In genomic region chr5:108718051-108718450, GRCm38 (mm10) we compare ENCODE assay signal across 16 mouse cellular contexts. TPM values are rescaled to one million over a fixed set of nuclear protein-coding genes. Genes with fewer than 3 reads are reported as not detected.
DNase-seq lines count a peak whose midpoint lies in the region; ATAC-seq lines count a peak whose summit lies in the region.
"Had no signal": no experiment of that assay in that cellular context is flagged by ENCODE, and none has a peak within 500 bp of the region (broad histone marks: within the 10 kb centered on the region; RNA-seq: fewer than 3 reads in every experiment).

No protein-coding gene starts in this region.

- H3K9ac ChIP-seq in forebrain, embryonic 11.5 days (ENCODE audit: low read length): no peak overlapping the region
- H3K9ac ChIP-seq in forebrain, embryonic 14.5 days (ENCODE audit: low read length): no peak overlapping the region
- H3K9ac ChIP-seq in embryonic facial prominence, embryonic 13.5 days: 0 out of 2 replicates have a peak overlapping the region, but pooled peaks have one; percentile 16
- no peak overlapping the region for H3K9ac ChIP-seq in limb, embryonic 13.5 days

- ATAC-seq in forebrain, embryonic 11.5 days (replicated peaks; ENCODE audit: low FRiP score): no peak
- no peak for ATAC-seq in forebrain, embryonic 14.5 days
- no peak for ATAC-seq in embryonic facial prominence, embryonic 13.5 days (ENCODE audit: insufficient number of reproducible peaks, insufficient read depth, low FRiP score, low TSS enrichment, low read depth)
- ATAC-seq in limb, embryonic 13.5 days (ENCODE audit: low FRiP score, low read depth): no peak
- ATAC-seq in inflammation-experienced regulatory T-cells, adult 6 months: no peak
- ATAC-seq: midbrain, embryonic 16.5 days had no signal

- no peaks in the 10 kb centered on the region for H3K9me3 ChIP-seq in forebrain, embryonic 11.5 days (ENCODE audit: control insufficient read depth, low read length)
- H3K9me3 ChIP-seq in forebrain, embryonic 14.5 days (replicated peaks; ENCODE audit: control insufficient read depth, low read length): no peaks in the 10 kb centered on the region
- no peaks in the 10 kb centered on the region for H3K9me3 ChIP-seq in embryonic facial prominence, embryonic 13.5 days
- no peaks in the 10 kb centered on the region for H3K9me3 ChIP-seq in limb, embryonic 13.5 days

- intact Hi-C loops in left cerebral cortex, postnatal 4 days (cut with DNase I): no loop called here
- intact Hi-C loops in left cerebral cortex, postnatal 14 days (cut with DNase I): no loop called here

- H3K4me2 ChIP-seq in forebrain, embryonic 11.5 days (ENCODE audit: low read depth, low read length, severe bottlenecking): no peak overlapping the region
- no peak overlapping the region for H3K4me2 ChIP-seq in forebrain, embryonic 14.5 days (ENCODE audit: low read length)
- H3K4me2 ChIP-seq in embryonic facial prominence, embryonic 13.5 days: no peak overlapping the region
- no peak overlapping the region for H3K4me2 ChIP-seq in limb, embryonic 13.5 days (replicated peaks)
- H3K4me2 ChIP-seq: liver, embryonic 11.5 days had no signal

- no peaks in the 10 kb centered on the region for H3K27me3 ChIP-seq in forebrain, embryonic 11.5 days (ENCODE audit: control insufficient read depth, insufficient read depth, low read length)
- H3K27me3 ChIP-seq in forebrain, embryonic 14.5 days (replicated peaks; ENCODE audit: control insufficient read depth, insufficient read depth, low read length): no peaks in the 10 kb centered on the region
- no peaks in the 10 kb centered on the region for H3K27me3 ChIP-seq in embryonic facial prominence, embryonic 13.5 days
- no peaks in the 10 kb centered on the region for H3K27me3 ChIP-seq in limb, embryonic 13.5 days

- H3K27ac ChIP-seq in forebrain, embryonic 11.5 days (ENCODE audit: low read depth, low read length): no peak overlapping the region
- H3K27ac ChIP-seq in forebrain, embryonic 14.5 days (ENCODE audit: low read depth, low read length): no peak overlapping the region
- peak overlapping the region; percentile 55 for H3K27ac ChIP-seq in embryonic facial prominence, embryonic 13.5 days
- peak overlapping the region; percentile 70; the same call in 1 of the 2 replicates for H3K27ac ChIP-seq in limb, embryonic 13.5 days

- H3K4me3 ChIP-seq in forebrain, embryonic 11.5 days (ENCODE audit: low read depth, low read length): no peak overlapping the region
- no peak overlapping the region for H3K4me3 ChIP-seq in forebrain, embryonic 14.5 days (ENCODE audit: low read depth, low read length)
- no peak overlapping the region for H3K4me3 ChIP-seq in embryonic facial prominence, embryonic 13.5 days
- H3K4me3 ChIP-seq in limb, embryonic 13.5 days: no peak overlapping the region

- 49% methylated on average over 4 of the region's 4 CpGs for WGBS in forebrain, embryonic 11.5 days
- WGBS in forebrain, embryonic 14.5 days: 42% methylated on average over 4 of the region's 4 CpGs
- 26% methylated on average over 4 of the region's 4 CpGs for WGBS in embryonic facial prominence, embryonic 13.5 days
- 36% methylated on average over 4 of the region's 4 CpGs for WGBS in limb, embryonic 13.5 days

- H3K4me1 ChIP-seq in forebrain, embryonic 11.5 days (replicated peaks; ENCODE audit: control insufficient read depth, insufficient read depth, low read length): peaks cover 2% of the 10 kb centered on the region; the same call in 1 of the 2 replicates
- no peaks in the 10 kb centered on the region; the same call in 1 of the 2 replicates for H3K4me1 ChIP-seq in forebrain, embryonic 14.5 days (ENCODE audit: control insufficient read depth, insufficient read depth, low read length)
- peaks cover 31% of the 10 kb centered on the region for H3K4me1 ChIP-seq in embryonic facial prominence, embryonic 13.5 days
- H3K4me1 ChIP-seq in limb, embryonic 13.5 days: peaks cover 48% of the 10 kb centered on the region

- DNase-seq in forebrain, embryonic 11.5 days (ENCODE audit: low spot score): peak; percentile 46
- DNase-seq in forebrain, embryonic 14.5 days (ENCODE audit: low spot score): no peak
- peak; percentile 70 for DNase-seq in left cerebral cortex, postnatal 4 days
- DNase-seq in left cerebral cortex, postnatal 14 days (ENCODE audit: low spot score in 2 of 2): no peak
- DNase-seq in adrenal gland, postnatal 4 days (ENCODE audit: low spot score in 2 of 2): no peak
- DNase-seq: gastrocnemius, postnatal 14 days; kidney, adult 18-20 months; lung, postnatal 14 days had no signal

- H3K36me3 ChIP-seq in forebrain, embryonic 11.5 days (ENCODE audit: control insufficient read depth, insufficient read depth, low read length): no peaks in the 10 kb centered on the region
- H3K36me3 ChIP-seq in forebrain, embryonic 14.5 days (ENCODE audit: control insufficient read depth, insufficient read depth, low read length): no peaks in the 10 kb centered on the region
- H3K36me3 ChIP-seq in embryonic facial prominence, embryonic 13.5 days: no peaks in the 10 kb centered on the region
- no peaks in the 10 kb centered on the region for H3K36me3 ChIP-seq in limb, embryonic 13.5 days

RNA-seq across cellular contexts. Expression of gene Fgfrl1, which starts 25.9 kb away (rescaled TPM):
- 22.0 and 24.5 TPM in 2 replicates for polyA plus RNA-seq in forebrain, embryonic 11.5 days (2014; fragmentation: Nextera tagmentation; extraction: Ambion mirVana)
- 4.3 and 4.7 TPM in 2 replicates for polyA plus RNA-seq in forebrain, embryonic 14.5 days (2014; fragmentation: Nextera tagmentation; extraction: Ambion mirVana)
- total RNA-seq in left cerebral cortex, postnatal 4 days (2021): 10 to 100 TPM; 17.3 to 17.6 TPM
- total RNA-seq in left cerebral cortex, postnatal 14 days (2021): 10 to 100 TPM; 14.4 to 20.7 TPM
- 14.4 and 26.7 TPM in 2 replicates for polyA plus RNA-seq in embryonic facial prominence, embryonic 13.5 days (2015; fragmentation: Nextera tagmentation; extraction: Ambion mirVana)
- polyA plus RNA-seq in limb, embryonic 13.5 days (2015; fragmentation: Nextera tagmentation; extraction: Ambion mirVana): 44.8 and 52.4 TPM in 2 replicates
- total RNA-seq in adrenal gland, postnatal 4 days (2021): 10 to 100 TPM; 42.7 to 49.6 TPM
- under 1 TPM in 1 of 3 experiments, not detected in 2; 0.32 TPM for polyA plus RNA-seq in inflammation-experienced regulatory T-cells, adult 6 months (2017; shearing (Covaris generic))

RNA-seq across cellular contexts. Expression of gene Slc26a1, which starts 42.7 kb away (rescaled TPM):
- 1.1 and 1.5 TPM in 2 replicates for polyA plus RNA-seq in forebrain, embryonic 11.5 days (2014; fragmentation: Nextera tagmentation; extraction: Ambion mirVana)
- polyA plus RNA-seq in forebrain, embryonic 14.5 days (2014; fragmentation: Nextera tagmentation; extraction: Ambion mirVana): 2.1 and 2.2 TPM in 2 replicates
- total RNA-seq in left cerebral cortex, postnatal 4 days (2021): 1 to 10 TPM; 3.8 to 4.2 TPM
- 1 to 10 TPM; 1.3 to 2.6 TPM for total RNA-seq in left cerebral cortex, postnatal 14 days (2021)
- polyA plus RNA-seq in embryonic facial prominence, embryonic 13.5 days (2015; fragmentation: Nextera tagmentation; extraction: Ambion mirVana): 1.1 and 1.3 TPM in 2 replicates
- polyA plus RNA-seq in limb, embryonic 13.5 days (2015; fragmentation: Nextera tagmentation; extraction: Ambion mirVana): 1.5 and 1.8 TPM in 2 replicates
- 1 to 10 TPM; 3.2 to 8.1 TPM for total RNA-seq in adrenal gland, postnatal 4 days (2021)
- polyA plus RNA-seq in inflammation-experienced regulatory T-cells, adult 6 months (2017; shearing (Covaris generic)): under 1 TPM in 2 of 3 experiments, not detected in 1; 0.16 to 0.78 TPM
- total RNA-seq: gastrocnemius, postnatal 14 days had no signal

RNA-seq across cellular contexts. Expression of gene Dgkq, which starts 48.6 kb away (rescaled TPM):
- 13.6 and 13.9 TPM in 2 replicates for polyA plus RNA-seq in forebrain, embryonic 11.5 days (2014; fragmentation: Nextera tagmentation; extraction: Ambion mirVana)
- polyA plus RNA-seq in forebrain, embryonic 14.5 days (2014; fragmentation: Nextera tagmentation; extraction: Ambion mirVana): 9.1 and 15.6 TPM in 2 replicates
- 10 to 100 TPM; 55.4 to 68.1 TPM for total RNA-seq in left cerebral cortex, postnatal 4 days (2021)
- total RNA-seq in left cerebral cortex, postnatal 14 days (2021): 10 to 100 TPM; 51.4 to 53.5 TPM
- 14.3 and 18.8 TPM in 2 replicates for polyA plus RNA-seq in embryonic facial prominence, embryonic 13.5 days (2015; fragmentation: Nextera tagmentation; extraction: Ambion mirVana)
- polyA plus RNA-seq in limb, embryonic 13.5 days (2015; fragmentation: Nextera tagmentation; extraction: Ambion mirVana): 15.9 and 16.8 TPM in 2 replicates
- 10 to 100 TPM; 26.2 to 29.4 TPM for total RNA-seq in adrenal gland, postnatal 4 days (2021)
- 1 to 10 TPM; 2.1 to 7.7 (median 4.7) TPM for polyA plus RNA-seq in inflammation-experienced regulatory T-cells, adult 6 months (2017; shearing (Covaris generic))

RNA-seq across cellular contexts. Expression of gene Rnf212, which starts 56.7 kb away (rescaled TPM):
- polyA plus RNA-seq in forebrain, embryonic 11.5 days (2014; fragmentation: Nextera tagmentation; extraction: Ambion mirVana): 0.95 and 2.2 TPM in 2 replicates
- polyA plus RNA-seq in forebrain, embryonic 14.5 days (2014; fragmentation: Nextera tagmentation; extraction: Ambion mirVana): not detected in 2 replicates
- not detected for total RNA-seq in left cerebral cortex, postnatal 4 days (2021)
- total RNA-seq in left cerebral cortex, postnatal 14 days (2021): not detected
- not detected in 2 replicates for polyA plus RNA-seq in embryonic facial prominence, embryonic 13.5 days (2015; fragmentation: Nextera tagmentation; extraction: Ambion mirVana)
- not detected in 2 replicates for polyA plus RNA-seq in limb, embryonic 13.5 days (2015; fragmentation: Nextera tagmentation; extraction: Ambion mirVana)
- total RNA-seq in adrenal gland, postnatal 4 days (2021): not detected
- polyA plus RNA-seq in inflammation-experienced regulatory T-cells, adult 6 months (2017; shearing (Covaris generic)): not detected
- total RNA-seq: adrenal gland, adult 18-20 months; gastrocnemius, postnatal 14 days; layer of hippocampus, adult 8-10 months had no signal
- polyA plus RNA-seq: heart, embryonic 16.5 days; midbrain, embryonic 16.5 days had no signal

RNA-seq across cellular contexts. Expression of gene Idua, which starts 57.9 kb away (rescaled TPM):
- 11.5 and 11.6 TPM in 2 replicates for polyA plus RNA-seq in forebrain, embryonic 11.5 days (2014; fragmentation: Nextera tagmentation; extraction: Ambion mirVana)
- 5.7 and 7.0 TPM in 2 replicates for polyA plus RNA-seq in forebrain, embryonic 14.5 days (2014; fragmentation: Nextera tagmentation; extraction: Ambion mirVana)
- total RNA-seq in left cerebral cortex, postnatal 4 days (2021): 1 to 10 TPM; 9.8 to 9.9 TPM
- 1 to 10 TPM; 9.6 TPM for total RNA-seq in left cerebral cortex, postnatal 14 days (2021)
- 14.6 and 15.3 TPM in 2 replicates for polyA plus RNA-seq in embryonic facial prominence, embryonic 13.5 days (2015; fragmentation: Nextera tagmentation; extraction: Ambion mirVana)
- 16.2 and 18.2 TPM in 2 replicates for polyA plus RNA-seq in limb, embryonic 13.5 days (2015; fragmentation: Nextera tagmentation; extraction: Ambion mirVana)
- 10 to 100 TPM; 17.7 to 17.8 TPM for total RNA-seq in adrenal gland, postnatal 4 days (2021)
- polyA plus RNA-seq in inflammation-experienced regulatory T-cells, adult 6 months (2017; shearing (Covaris generic)): 10 to 100 TPM; 13.1 to 17.8 (median 13.5) TPM

Comparison
In these comparisons a context has a peak if more than half of its experiments do, and no peak if none do; other contexts are left out.
1. DNase-seq: peak in forebrain, embryonic 11.5 days (single experiment) and left cerebral cortex, postnatal 4 days (single experiment); none in forebrain, embryonic 14.5 days (single experiment), left cerebral cortex, postnatal 14 days (0 of 2) and adrenal gland, postnatal 4 days (0 of 2).
2. H3K27ac ChIP-seq: peak in embryonic facial prominence, embryonic 13.5 days (single experiment) and limb, embryonic 13.5 days (single experiment); none in forebrain, embryonic 11.5 days (single experiment) and forebrain, embryonic 14.5 days (single experiment).